Mouse (Mus musculus): ENCODE measurements around the gene Ccr2.
"Not testable (repeated sequence)": the region's sequence is repeated elsewhere in the genome, so short reads cannot be mapped to it uniquely, and the experiment has no call there.

DNA sequence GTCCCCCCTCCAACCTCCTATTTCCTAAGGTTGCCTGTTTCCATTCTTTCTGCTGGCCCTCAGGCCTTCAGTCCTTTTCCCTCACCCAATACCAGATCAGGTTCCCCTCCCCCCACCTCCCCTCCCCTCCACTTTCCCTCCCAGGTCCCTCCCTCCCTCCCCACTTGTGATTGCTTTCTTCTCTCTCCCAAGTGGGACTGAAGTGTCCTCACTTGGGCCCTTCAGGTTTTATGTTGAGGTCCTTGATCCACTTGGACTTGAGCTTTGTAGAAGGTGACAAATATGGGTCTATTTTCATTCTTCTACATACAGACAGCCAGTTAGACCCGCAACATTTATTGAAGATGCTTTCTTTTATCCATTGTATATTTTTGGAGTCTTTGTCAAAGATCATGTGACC, 33.2 kb downstream of the Ccr2 start:
- not testable (repeated sequence) for TF ChIP-seq CTCF, EP300 (IDR thresholded peaks at IDR 0.05; ENCODE audit: low read depth)
